Mouse (Mus musculus) ovary, postnatal 14 days (tissue): ENCODE results near the gene Man2c1.

Experiments used
- DNase-seq: peaks from one replicate; pipeline ENCODE4 v3.0.0; 2022; ENCODE audit warnings: low spot score

Gene Man2c1

DNA sequence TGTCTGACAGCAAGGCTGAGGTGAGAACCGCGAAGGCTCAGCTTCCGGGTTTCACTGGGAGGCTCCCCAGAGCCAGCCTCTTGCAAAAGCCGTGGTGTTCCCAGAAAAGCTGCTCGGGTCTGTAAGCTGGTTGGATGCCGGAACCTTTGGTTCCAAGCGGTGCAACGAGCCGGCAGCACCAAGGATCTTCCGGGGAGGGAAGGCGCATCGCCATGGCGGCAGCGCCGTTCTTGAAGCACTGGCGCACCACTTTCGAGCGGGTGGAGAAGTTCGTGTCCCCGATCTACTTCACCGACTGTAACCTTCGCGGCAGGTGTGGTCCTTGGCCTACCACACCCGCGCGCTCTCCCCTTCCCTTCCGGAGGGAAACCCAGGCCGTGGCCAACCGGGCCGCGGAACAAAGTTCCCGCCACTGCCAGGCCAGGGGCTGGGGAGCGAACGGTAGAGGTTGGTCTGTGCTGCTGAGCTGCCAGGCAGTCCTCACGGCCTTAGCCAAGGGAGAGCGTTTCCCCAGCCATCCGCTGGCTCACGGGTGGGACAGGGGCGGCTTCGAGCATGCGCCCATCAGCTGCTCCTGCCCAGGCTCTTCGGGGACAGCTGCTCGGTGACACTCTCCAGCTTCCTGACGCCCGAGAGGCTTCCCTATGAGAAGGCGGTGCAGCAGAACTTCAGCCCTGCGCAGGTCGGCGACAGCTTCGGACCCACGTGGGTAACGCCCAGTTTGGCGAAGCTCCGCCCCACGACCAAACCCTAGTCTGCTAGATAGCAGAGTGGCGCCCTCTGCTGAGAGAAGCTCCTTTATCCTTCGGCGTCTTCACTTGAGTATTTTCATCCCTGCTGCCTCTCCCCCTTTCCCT is at the start of gene Man2c1:
TSS of gene Man2c1 (plus strand) at position 114 of the 857 bp plus-strand sequence.
- peak; percentile 83 for DNase-seq

DNA sequence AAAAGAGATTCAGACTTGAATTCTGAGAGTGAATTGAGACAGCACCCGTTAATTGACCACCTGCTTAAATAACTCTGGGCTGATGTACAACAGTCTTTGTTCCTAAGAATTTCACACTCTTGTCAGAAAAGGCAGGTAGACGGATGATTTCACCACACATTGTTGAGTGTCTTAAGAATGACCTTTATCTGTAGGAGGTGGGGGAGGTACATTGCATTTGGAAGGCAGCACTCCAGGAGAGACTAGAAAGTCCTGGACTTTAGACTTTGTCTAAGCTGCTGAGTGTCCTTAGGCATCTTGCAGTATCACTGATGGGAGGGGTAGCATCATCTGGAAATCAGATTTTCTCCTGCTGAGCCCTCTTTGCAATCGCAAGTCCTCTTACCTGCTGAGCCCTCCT is 48.3 kb upstream of the Man2c1 start:
- DNase-seq, result no peak

DNA sequence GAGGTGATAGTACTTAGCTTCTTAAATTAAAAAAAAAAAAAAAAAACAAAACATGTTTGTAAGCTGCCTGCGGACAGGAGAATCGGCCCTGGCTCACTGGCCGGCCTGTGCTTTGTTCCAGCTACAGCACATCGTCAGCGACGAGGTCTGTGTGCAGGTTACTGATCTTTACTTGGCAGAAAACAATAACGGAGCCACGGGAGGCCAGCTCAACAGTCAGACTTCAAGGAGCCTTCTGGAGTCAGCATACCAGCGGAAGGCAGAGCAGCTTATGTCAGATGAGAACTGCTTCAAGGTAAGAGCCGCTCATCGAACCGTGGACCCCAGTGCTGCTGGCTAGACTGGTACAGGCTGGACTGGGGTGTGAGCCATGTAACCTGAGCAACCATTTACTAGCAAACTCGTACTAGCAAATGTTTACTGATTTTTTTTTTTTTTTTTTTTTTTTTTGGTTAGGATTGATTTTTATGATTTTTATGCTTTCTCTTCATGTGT is 13.2 kb upstream of the Man2c1 start:
- no peak for DNase-seq

DNA sequence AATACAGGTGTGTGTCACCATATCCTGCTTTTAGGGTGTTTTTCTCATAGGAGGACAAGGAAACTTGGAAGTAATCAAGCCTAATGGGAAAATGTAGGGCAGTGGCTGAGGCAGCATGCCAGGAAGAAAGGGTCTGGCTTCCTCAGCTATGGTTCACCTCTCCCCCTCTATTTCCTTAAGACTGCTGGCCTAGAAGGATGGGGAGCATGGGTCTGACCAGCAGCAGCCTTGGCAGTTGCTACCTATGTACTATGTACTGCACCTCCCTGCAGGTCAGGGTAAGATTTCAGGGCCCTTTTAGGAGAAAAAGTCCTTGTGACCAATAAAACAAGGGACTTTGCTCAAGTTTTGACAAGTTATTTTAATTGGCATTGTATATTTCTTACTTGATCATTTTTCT is 849 bp upstream of the Man2c1 start:
- no peak for DNase-seq

DNA sequence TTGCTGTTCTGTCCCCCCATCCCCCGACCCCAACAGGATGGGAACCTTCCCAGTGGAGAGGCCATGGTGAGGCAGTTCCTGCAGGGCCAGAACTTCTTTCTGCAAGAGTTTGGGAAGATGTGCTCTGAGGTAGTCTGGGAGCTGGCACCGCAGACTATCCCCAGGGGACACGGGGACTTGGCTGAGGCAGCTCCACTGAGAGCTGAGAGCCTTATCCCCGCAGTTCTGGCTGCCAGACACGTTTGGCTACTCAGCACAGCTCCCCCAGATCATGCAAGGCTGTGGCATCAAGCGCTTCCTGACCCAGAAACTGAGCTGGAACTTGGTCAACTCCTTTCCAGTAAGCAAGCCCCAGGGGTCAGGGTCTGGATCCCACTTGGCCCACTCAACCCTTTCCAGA is 6.8 kb downstream of the Man2c1 start:
- DNase-seq, result no peak

DNA sequence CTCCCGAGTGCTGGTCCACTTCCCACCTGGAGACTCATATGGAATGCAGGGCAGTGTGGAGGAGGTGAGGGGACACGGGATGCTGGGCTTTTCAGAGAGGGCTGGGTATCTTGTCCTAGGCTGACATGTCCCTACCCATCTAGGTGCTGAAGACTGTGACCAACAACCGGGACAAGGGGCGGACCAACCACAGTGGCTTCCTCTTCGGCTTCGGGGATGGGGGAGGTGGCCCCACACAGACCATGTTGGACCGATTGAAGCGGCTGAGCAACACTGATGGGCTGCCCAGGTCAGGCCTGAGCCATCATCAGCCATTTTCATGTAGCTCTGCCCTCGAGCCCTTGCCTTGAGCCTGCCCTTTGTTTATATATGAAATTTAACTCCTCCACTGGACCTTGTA is 7.3 kb downstream of the Man2c1 start:
- no peak for DNase-seq

DNA sequence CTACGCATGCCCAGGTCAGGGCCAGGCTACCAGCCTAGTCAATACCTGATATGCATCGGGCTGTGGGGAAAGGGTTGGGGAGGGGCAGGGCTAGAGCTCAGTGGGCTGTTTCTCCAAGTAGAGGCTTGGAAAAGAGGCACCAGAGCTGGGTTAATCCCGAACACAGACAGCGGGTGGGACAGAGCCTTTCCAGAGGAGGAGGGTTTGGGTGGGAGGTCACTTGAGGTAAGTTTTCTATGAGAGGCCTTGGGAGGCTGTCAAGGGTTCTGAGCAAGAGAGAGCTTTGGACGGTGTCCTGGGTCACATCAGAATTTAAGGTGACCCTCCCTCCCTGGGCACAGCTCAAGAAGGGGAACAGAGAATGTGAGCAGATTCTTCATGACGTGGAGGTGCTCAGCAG is 8.0 kb downstream of the Man2c1 start:
- DNase-seq, result no peak

DNA sequence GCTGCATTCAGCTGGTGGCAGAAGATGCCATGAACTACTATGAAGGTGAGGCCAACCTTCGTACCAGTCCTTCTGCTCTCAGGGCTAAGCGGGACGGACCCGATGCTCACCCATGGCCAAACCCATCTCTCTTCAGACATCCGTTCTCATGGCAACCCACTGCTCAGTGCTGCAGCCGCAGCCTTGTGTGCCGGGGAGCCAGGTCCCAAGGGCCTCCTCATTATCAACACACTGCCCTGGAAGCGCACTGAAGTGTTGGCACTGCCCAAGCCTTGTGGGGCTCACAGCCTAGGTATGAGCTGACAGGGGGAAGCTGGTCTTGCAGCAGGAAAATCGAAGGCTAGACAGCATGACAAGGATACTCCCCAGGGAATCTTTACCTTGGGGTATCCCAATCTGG is 8.6 kb downstream of the Man2c1 start:
- no peak for DNase-seq

DNA sequence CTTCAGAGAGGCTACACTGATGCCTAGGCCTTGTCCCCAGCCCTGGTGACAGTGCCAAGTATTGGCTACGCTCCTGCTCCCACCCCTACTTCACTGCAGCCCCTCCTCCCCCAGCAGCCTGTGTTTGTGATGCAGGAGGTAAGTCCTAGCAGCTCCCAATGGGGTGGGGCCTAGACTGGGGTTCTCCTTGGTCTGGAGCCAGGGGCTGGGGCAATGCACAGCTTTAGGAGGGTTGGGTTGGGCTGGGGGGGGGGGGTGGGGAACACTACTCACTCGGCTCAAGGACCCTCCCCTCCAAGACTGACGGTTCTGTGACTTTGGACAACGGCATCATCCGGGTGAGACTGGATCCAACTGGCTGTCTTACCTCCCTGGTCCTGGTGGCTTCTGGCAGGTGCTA is 9.1 kb downstream of the Man2c1 start:
- no peak for DNase-seq

DNA sequence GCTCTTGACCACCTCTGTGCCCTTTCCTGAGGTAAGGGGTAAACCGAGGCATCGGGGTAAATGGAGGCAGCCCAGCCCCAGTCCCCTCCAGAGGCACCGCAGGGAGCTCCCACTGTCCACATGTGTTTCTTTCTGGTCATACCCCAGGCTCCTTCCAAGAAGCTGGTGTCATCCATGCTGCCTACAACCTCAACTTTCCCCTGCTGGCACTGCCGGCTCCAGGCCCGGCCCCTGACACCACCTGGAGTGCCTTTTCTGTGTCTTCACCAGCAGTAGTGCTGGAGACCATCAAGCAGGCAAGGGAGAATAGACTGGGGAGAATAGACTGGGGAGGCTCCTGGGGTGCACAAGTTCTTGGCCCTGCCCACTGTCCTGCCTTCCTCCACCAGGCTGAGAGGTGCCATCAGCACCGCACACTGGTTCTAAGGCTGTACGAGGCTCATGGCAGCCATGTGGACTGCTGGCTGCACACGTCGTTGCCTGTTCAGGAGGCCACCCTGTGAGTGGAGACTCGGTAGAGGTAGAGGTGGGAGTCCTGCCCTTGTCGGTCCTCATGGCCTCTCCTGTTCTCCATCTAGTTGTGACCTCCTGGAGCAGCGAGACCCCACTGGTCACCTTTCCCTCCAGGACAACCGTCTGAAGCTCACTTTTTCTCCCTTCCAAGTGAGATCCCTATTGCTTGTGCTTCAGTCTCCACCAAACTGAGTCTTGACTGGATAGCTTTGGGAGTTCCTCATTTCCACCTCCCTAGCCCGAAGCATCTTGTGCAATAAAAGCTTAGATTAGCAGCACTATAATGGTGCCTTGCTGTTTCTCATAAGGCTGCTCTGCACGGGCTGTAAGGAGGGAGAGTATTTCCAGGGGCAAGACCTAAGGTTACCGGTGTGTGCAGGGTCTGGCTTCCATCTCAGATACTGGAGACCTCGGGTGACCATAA is 11.2 kb downstream of the Man2c1 start:
- DNase-seq, result no peak

DNA sequence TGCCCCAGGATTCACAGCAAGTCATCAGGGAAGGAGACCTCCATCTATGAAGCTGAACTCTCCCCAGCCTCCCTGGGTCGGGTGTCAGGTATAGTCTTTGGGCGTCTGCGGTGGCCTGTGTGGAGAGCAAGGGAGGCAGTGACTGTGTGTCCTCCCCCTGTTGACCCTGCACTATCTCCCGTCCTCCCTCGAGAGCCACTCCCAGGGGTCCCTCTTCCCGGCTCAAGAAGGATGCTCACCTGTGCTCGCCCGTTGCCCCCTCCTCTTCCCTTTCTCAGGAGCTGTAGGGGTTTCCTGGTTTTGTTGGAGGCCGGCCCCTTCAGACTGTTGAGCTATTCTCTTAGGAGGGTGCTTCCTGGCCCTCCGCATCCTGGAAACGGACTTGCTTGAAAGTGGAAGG is 12.7 kb downstream of the Man2c1 start:
- no peak for DNase-seq

DNA sequence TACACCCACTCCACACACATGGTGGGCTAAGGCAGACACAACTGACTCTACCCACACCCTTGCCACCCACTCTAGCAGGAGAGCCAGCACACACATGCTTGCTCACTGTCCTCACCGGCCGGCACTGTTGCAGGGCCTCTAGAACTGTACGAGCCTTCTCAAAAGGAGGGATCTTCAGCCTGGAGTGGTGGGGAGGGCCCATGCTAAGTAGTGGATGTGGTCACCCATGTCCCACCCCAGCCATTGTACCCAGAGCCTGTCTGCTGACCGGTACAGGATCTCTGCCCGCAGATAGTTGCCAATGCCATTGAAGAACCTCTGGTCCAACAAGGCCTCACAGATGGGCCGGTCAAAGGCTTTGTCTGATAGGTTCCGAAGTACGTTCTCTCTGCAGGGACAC is 14.3 kb downstream of the Man2c1 start:
- no peak for DNase-seq

DNA sequence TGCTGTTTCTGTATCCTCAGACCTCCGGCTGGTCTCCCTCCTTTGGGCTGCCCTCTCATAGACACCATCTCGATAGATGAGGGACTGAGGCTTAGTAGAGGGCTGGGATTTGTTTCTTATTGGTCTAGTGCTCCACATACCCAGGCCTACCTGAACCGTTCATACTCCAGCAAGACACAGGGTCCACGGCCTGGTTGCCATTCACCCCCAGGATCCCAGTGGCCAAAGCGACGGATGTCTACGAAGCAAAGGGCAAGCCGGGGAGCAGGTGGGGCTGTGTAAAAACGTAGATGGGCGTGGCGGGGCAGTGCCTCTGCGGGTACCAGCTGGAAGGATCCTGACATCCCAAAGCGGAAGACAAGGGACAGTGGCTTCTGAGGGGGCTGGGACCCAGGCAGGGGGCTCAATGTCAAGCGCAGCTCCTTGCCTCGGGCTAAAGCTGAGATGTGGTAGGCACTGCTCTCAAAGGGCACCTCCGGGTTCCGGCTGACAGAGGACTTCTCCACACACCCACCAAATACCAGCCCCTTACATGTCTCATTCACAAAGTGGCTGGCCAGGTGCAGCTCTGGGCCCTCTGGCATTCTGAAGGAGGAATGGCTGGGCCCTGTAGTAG is 16.1 kb downstream of the Man2c1 start:
- DNase-seq, result no peak

DNA sequence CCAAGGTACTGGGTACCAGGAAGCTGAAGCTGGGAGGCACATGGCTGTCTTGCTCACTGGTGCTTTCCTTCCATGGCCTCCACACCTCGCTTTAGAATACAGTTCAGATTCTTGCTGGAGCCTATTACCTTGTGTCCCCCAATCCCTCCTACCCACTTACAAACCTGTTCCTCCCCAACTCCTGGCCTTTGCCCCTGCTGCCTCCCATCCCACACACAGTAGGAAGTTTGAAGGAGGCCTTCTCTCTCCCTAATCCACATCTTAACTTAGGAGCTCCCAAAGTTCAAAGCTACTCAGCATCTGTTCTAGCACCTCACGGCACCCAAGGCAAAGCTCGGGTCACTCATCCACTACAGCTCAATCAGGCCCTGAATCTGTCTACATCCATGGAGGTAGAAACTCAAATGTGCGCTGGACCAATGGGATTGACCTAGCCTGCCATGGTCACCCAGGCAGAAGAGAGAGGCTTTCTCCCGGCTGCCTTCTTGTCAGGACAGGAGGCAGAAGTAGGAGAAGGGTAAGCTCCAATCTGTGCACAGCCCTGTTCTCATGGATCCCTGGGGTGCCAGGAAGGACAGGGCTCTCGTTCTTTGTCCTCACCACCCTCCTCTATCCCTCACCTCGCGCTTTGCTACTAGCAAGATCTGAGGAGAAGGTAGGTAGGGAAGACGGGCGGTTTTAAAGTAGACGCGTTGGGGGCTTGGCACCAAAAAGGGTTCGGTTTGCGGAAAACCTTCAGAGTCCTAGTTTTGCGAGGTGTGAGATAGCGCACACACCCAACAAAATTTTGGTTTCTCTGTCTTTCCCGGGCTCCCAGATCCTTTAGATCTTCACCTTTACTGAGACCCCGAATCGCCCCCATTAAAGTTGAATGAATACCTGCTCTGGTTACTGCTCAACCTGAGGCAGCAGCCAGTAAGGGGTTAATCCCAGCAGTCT is 17.0 kb downstream of the Man2c1 start:
- DNase-seq, result no peak

DNA sequence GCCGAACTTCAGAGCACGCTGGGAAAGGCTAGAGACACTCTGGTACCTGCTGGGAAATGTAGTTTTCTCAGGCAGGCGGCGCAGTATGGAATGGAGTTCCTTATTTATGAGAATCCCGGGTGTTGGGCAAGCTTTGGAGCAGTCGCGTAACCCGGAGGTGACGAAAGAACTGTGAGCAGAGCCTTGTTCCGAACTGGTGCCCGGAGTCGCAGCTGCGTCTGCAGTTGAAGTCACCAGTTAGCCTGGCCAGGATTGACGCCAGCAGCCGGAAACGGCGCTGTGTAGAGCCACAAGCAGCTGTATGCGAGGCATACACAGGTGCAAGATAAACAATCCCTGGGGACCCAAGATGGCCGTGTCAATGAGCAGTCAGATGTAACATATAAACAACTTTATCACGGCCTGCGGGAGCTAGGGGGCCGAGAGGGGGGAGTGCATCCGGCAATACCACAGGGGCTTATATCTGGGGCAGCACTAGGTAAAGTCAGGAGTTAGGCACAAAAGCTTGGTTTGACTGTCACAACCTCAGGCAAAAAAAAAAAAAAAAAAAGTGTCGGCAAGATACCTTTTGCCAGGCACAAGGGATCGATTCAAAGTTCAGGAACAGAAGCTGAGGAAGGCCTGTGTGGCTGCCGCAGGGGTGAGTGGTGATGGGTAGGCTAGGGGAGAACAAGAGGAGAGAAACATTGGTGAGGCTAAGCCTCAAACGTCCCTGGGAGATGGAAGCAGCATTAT is 17.8 kb downstream of the Man2c1 start, which contains the start of gene Neil1:
TSS of gene Neil1 (minus strand) at position 162 of the 735 bp plus-strand sequence.
- DNase-seq, result peak; percentile 62

DNA sequence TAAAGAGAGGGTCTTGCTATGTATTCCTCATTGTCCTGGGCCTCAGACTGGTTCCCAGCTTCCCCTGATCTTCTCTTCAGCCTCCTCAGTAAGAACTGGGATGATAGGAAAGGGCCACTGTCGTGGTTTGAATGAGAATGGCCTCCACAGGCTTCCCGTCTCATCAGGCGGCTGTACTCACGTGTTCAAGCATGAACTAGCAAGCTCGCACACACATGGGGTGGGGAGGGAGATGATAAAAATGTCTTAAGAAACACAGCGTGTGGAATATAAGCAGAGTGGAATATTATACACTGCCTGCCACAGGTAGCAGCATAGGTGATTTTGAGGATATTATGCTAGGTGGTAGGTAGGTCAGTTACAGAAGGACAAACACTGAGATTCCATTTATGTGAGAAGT is 18.5 kb downstream of the Man2c1 start:
- DNase-seq, result no peak

DNA sequence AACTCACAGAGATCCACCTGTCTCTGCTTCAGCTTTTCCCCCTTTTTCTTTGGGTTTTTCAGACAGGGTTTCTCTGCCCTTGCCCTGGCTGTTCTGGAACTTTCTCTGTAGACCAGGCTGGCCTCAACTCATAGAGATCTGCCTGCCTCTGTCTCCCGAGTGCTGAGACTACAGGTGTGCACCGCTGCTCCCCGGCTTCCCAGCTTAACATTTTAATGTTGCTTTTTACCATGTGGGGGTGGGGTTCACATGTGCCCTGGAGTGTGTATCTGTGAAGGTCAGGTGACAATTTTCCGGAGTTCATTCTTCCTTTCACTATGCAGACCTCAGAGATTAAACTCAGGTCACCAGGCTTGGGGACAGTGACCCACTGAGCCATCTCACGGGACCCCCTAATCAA is 19.7 kb downstream of the Man2c1 start:
- no peak for DNase-seq

DNA sequence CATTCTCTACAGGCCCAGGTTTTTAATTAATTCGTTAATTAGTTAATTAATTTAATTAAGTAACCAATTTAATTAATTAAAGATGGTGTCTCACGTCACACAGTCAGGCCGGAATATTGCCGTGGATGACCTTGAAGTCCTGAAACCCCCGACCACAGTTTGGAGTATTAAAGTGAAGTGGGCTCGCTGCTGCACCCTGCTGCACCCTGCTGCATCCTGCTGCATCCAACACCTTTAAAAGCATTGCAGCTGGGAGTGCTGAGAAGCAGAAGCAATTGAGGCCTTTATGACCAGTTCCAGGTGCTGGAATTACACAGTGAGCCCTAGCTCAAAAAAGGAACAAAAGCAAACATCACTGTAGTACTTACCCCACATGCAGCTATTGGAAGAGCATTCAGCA is 21.8 kb downstream of the Man2c1 start:
- no peak for DNase-seq

DNA sequence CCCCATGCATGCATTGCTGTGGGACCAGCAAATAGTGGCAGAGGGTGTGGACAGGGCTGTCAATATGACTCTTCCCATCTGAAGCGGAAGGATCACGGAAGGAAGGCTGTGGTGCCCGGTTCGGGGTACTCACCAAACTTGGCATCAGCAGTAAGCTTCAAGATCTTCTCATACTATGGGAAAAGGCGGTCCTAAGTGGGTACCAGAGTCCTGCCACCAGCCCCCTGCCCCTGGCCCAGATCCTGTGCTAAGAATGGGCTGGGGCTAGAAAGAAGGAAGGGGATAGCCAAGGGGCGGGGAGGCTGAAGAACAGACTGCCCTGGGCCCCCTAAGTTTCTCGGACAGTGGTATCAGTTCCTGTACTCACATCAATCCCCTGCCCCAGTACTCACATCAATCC is 25.9 kb downstream of the Man2c1 start:
- no peak for DNase-seq

DNA sequence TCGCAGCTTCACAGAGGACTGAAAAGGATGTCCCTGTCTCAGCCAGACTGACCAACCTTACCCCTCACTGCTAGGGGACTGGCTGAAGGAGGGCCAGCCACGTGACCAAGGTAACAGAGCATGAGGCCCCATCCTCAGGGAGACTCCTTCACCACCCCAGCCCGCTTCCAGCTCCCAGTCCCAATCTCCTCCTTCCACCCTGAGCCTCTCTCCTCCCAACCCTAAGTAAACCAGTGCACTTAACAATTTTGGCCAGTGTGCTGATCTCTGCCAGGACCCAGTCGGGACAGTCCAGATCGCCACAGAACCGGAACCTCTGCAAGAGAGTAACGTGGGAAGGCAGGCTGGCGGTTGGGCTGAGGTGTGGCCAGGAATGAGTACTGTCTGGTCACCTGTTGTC is 26.3 kb downstream of the Man2c1 start:
- DNase-seq, result no peak

DNA sequence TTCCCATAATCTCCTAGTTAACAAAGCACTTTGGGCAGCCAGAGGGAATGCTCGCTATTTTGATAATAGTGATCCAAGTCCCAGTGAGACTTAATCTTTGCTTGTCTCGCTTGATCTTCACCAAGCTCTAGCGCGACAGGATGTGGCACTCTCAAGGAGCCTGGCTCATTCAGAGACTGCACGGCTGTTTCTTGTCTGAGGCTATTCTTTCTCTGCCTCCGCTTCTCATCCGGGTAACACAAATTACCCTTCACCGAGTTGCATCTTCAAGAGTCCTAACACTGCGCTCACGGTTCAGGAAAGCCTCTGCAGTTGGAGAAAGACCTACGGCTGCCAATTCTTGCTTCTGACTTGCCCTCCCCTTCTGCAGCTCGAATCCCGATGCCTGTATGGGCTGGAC is 27.0 kb downstream of the Man2c1 start:
- no peak for DNase-seq
